Mouse (Mus musculus): ENCODE measurements around the gene Rbm18. TPM values are rescaled to one million over a fixed set of nuclear protein-coding genes. Genes with fewer than 3 reads are reported as not detected.
A peak's percentile ranks its signal among the peaks of the same experiment; 100 is the strongest.

Rbm18 gene
- polyA plus RNA-seq, 1 experiment from 2014 or later, result 62.0 TPM

GRCm38 (mm10) chr2:36089190-36089589 is 47.4 kb downstream of the Rbm18 start:
- 46% methylated on average over 3 of the region's 3 CpGs for WGBS
- peaks cover 65% of the 10 kb centered on the region for H3K27me3 ChIP-seq (ENCODE audit: control insufficient read depth, insufficient read depth, low read length)
- ATAC-seq (ENCODE audit: insufficient read depth, low FRiP score), result no peak

GRCm38 (mm10) chr2:36085041-36085440 is 51.5 kb downstream of the Rbm18 start:
- Histone ChIP-seq H3K9ac (ENCODE audit: low read length) (no peak overlapping the region), H3K4me2 (ENCODE audit: low read depth, low read length) (no peak overlapping the region), H3K27me3 (ENCODE audit: control insufficient read depth, insufficient read depth, low read length) (peaks cover 24% of the 10 kb centered on the region), H3K27ac (ENCODE audit: low read length) (no peak overlapping the region), H3K36me3 (ENCODE audit: control insufficient read depth, insufficient read depth, low read length) (no peaks in the 10 kb centered on the region), H3K4me3 (replicated peaks; ENCODE audit: low read length) (no peak overlapping the region), H3K9me3 (replicated peaks; ENCODE audit: control insufficient read depth, low read length) (no peaks in the 10 kb centered on the region), H3K4me1 (ENCODE audit: control insufficient read depth, insufficient read depth, low read length) (no peaks in the 10 kb centered on the region)
- WGBS, result 89% methylated on average over 1 of the region's 1 CpGs
- no peak for ATAC-seq (ENCODE audit: insufficient read depth, low FRiP score)

More at GRCm38 (mm10) chr2:36089190-36089589, 47.4 kb downstream of the Rbm18 start:
- peaks cover 7% of the 10 kb centered on the region; the same call in 1 of the 2 replicates for H3K4me1 ChIP-seq (ENCODE audit: control insufficient read depth, insufficient read depth, low read length)
- H3K9me3 ChIP-seq (replicated peaks; ENCODE audit: control insufficient read depth, low read length), result no peaks in the 10 kb centered on the region
- H3K4me2 ChIP-seq (ENCODE audit: low read depth, low read length), result no peak overlapping the region
- no peaks in the 10 kb centered on the region for H3K36me3 ChIP-seq (ENCODE audit: control insufficient read depth, insufficient read depth, low read length)
- H3K27ac ChIP-seq (ENCODE audit: low read length), result no peak overlapping the region
- H3K9ac ChIP-seq (ENCODE audit: low read length), result no peak overlapping the region
- no peak overlapping the region for H3K4me3 ChIP-seq (replicated peaks; ENCODE audit: low read length)

DNA sequence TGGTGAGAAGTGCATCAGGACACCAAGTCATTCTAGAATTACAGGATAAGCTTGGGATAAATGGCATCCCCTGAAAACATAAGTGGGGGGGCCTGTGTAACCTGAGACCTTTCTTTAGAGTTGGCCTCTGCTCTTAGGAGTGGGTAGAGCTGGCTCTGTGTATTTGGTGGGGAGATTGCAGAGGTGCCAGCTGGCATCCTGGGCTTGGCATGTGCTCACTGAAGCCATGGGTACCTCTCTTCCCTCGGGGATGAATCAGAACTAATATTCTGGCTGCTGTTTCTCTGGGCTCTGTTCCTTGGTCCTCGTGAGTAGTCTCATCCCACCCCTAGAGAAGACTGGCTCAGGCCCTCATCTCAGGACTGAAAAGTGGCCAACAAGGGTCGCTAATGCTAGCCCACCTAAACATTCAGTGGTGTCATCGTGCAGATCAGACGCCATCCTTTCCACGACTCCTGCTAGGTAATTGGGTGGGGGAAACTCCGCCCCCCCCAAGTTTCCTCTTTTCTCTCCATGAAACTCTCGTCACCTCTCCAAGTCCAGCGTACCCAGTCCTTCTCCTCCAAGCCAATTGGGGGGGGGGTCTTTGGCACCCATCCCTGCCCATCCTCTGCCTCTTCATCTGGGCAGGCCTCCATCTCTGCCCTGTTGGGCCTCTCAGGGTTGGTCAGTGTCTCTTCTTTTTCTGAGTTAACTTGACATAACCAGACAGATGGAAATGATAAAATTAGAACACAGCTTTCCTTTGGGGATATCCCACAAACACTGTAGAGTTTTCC is 53.6 kb downstream of the Rbm18 start:
- H3K9ac ChIP-seq (ENCODE audit: low read length), result no peak overlapping the region
- 80% methylated on average over 9 of the region's 9 CpGs for WGBS
- no peak overlapping the region for H3K27ac ChIP-seq (ENCODE audit: low read length)
- no peak overlapping the region for H3K4me2 ChIP-seq (ENCODE audit: low read depth, low read length)
- no peaks in the 10 kb centered on the region for H3K9me3 ChIP-seq (replicated peaks; ENCODE audit: control insufficient read depth, low read length)
- no peaks in the 10 kb centered on the region for H3K4me1 ChIP-seq (ENCODE audit: control insufficient read depth, insufficient read depth, low read length)
- H3K36me3 ChIP-seq (ENCODE audit: control insufficient read depth, insufficient read depth, low read length), result no peaks in the 10 kb centered on the region
- H3K4me3 ChIP-seq (replicated peaks; ENCODE audit: low read length), result no peak overlapping the region
- no peak for ATAC-seq (ENCODE audit: insufficient read depth, low FRiP score)
- H3K27me3 ChIP-seq (ENCODE audit: control insufficient read depth, insufficient read depth, low read length), result peaks cover 8% of the 10 kb centered on the region

DNA sequence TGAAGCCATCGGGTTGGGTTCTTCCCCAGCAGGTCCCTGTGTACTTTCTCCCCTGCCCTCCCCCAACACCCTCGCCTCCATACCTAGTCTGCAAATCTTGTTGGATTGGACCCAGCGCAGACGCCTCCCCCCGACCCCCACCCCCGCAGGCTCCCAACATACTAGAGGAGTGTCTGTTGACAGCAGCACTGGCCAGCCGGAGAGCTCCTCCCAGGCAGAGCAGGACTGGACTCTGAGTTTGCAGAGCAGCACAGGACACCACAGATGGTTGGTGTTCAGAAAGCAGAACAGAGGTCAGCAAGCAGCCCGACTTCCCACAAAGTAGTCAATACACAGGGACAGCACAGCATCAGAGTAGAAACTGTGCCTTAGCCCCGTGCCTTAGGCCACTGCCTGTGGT is 55.1 kb downstream of the Rbm18 start:
- H3K9ac ChIP-seq (ENCODE audit: low read length), result no peak overlapping the region
- H3K27me3 ChIP-seq (ENCODE audit: control insufficient read depth, insufficient read depth, low read length), result no peaks in the 10 kb centered on the region
- H3K27ac ChIP-seq (ENCODE audit: low read length), result no peak overlapping the region
- no peaks in the 10 kb centered on the region for H3K36me3 ChIP-seq (ENCODE audit: control insufficient read depth, insufficient read depth, low read length)
- peaks cover 7% of the 10 kb centered on the region for H3K4me1 ChIP-seq (ENCODE audit: control insufficient read depth, insufficient read depth, low read length)
- H3K4me3 ChIP-seq (replicated peaks; ENCODE audit: low read length), result no peak overlapping the region
- peak; percentile 62; the same call in 1 of the 2 replicates for ATAC-seq (ENCODE audit: insufficient read depth, low FRiP score)
- 12% methylated on average over 9 of the region's 9 CpGs for WGBS
- no peaks in the 10 kb centered on the region for H3K9me3 ChIP-seq (replicated peaks; ENCODE audit: control insufficient read depth, low read length)
- no peak overlapping the region for H3K4me2 ChIP-seq (ENCODE audit: low read depth, low read length)

DNA sequence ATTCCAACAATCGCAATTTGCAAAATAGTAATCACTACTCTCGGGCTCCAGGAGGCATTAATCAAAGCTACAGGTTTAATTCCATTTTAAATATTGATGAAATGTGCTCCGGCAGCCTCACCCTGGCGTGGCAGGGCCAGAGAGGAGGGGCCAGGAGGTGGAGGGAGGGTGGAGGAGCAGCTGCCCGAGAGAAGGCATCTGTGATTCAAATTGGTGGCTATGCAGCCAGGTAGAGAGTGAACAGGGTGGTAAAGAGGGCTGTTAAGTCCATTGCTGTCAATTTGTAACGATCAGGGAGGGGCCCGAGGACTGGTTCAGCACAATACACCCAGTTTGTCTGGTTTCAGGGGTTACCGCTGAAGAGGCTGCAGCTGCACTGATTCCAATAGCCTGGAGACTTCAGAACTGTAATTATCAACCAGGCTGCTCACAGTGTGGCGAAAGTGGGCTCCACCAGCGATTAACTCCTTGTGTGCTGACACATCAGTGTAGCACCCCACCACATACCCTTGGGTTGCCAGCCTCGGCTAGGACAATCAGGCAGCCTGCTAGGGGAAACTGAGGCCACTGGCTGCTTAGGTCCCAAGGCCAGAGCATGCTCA is 59.3 kb downstream of the Rbm18 start:
- ATAC-seq (ENCODE audit: insufficient read depth, low FRiP score), result no peak
- peaks cover 7% of the 10 kb centered on the region for H3K4me1 ChIP-seq (ENCODE audit: control insufficient read depth, insufficient read depth, low read length)
- H3K4me2 ChIP-seq (ENCODE audit: low read depth, low read length), result 0 out of 2 replicates have a peak overlapping the region, but pooled peaks have one; percentile 5
- no peak overlapping the region for H3K9ac ChIP-seq (ENCODE audit: low read length)
- no peak overlapping the region for H3K4me3 ChIP-seq (replicated peaks; ENCODE audit: low read length)
- H3K27ac ChIP-seq (ENCODE audit: low read length), result no peak overlapping the region
- no peaks in the 10 kb centered on the region for H3K9me3 ChIP-seq (replicated peaks; ENCODE audit: control insufficient read depth, low read length)
- no peaks in the 10 kb centered on the region for H3K36me3 ChIP-seq (ENCODE audit: control insufficient read depth, insufficient read depth, low read length)
- no peaks in the 10 kb centered on the region for H3K27me3 ChIP-seq (ENCODE audit: control insufficient read depth, insufficient read depth, low read length)
- WGBS, result 13% methylated on average over 11 of the region's 11 CpGs

DNA sequence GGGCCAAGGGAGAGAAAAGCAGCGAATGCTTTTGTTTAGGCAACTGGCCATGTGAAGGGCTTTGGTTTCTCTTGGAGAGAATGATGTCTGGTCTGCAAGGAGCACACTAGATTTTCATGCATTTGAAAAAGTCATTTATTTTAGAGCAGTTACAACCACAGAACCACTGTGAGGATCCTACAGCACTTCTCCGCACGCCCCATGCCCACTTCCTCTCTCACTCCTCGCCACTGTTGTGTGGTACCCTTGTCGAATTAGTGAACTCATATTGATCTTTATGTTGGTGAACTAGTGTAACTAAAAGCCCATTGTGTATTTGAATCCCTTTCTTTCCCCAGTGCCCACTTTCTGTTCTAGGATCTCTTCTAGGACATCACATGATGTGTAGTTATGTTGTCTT is 61.4 kb downstream of the Rbm18 start:
- Histone ChIP-seq H3K4me1 (ENCODE audit: control insufficient read depth, insufficient read depth, low read length) (peaks cover 7% of the 10 kb centered on the region), H3K9ac (ENCODE audit: low read length) (no peak overlapping the region), H3K27me3 (ENCODE audit: control insufficient read depth, insufficient read depth, low read length) (no peaks in the 10 kb centered on the region), H3K27ac (ENCODE audit: low read length) (no peak overlapping the region), H3K4me2 (ENCODE audit: low read depth, low read length) (no peak overlapping the region), H3K36me3 (ENCODE audit: control insufficient read depth, insufficient read depth, low read length) (no peaks in the 10 kb centered on the region), H3K4me3 (replicated peaks; ENCODE audit: low read length) (no peak overlapping the region), H3K9me3 (replicated peaks; ENCODE audit: control insufficient read depth, low read length) (no peaks in the 10 kb centered on the region)
- ATAC-seq (ENCODE audit: insufficient read depth, low FRiP score), result no peak
- WGBS, result 85% methylated on average over 5 of the region's 5 CpGs

GRCm38 (mm10) chr2:36073781-36074180 is 62.8 kb downstream of the Rbm18 start:
- Histone ChIP-seq H3K9ac (ENCODE audit: low read length) (no peak overlapping the region), H3K4me1 (ENCODE audit: control insufficient read depth, insufficient read depth, low read length) (peaks cover 7% of the 10 kb centered on the region), H3K27ac (ENCODE audit: low read length) (no peak overlapping the region), H3K4me3 (replicated peaks; ENCODE audit: low read length) (no peak overlapping the region), H3K9me3 (replicated peaks; ENCODE audit: control insufficient read depth, low read length) (no peaks in the 10 kb centered on the region), H3K36me3 (ENCODE audit: control insufficient read depth, insufficient read depth, low read length) (no peaks in the 10 kb centered on the region), H3K27me3 (ENCODE audit: control insufficient read depth, insufficient read depth, low read length) (no peaks in the 10 kb centered on the region), H3K4me2 (ENCODE audit: low read depth, low read length) (no peak overlapping the region)
- ATAC-seq (ENCODE audit: insufficient read depth, low FRiP score), result no peak
- 66% methylated on average over 3 of the region's 3 CpGs for WGBS

- Histone ChIP-seq H3K4me2 (ENCODE audit: low read depth, low read length) (no peak overlapping the region), H3K4me1 (ENCODE audit: control insufficient read depth, insufficient read depth, low read length) (no peaks in the 10 kb centered on the region), H3K9me3 (replicated peaks; ENCODE audit: control insufficient read depth, low read length) (no peaks in the 10 kb centered on the region), H3K4me3 (replicated peaks; ENCODE audit: low read length) (no peak overlapping the region), H3K27ac (ENCODE audit: low read length) (no peak overlapping the region), H3K36me3 (ENCODE audit: control insufficient read depth, insufficient read depth, low read length) (no peaks in the 10 kb centered on the region), H3K9ac (ENCODE audit: low read length) (no peak overlapping the region), H3K27me3 (ENCODE audit: control insufficient read depth, insufficient read depth, low read length) (no peaks in the 10 kb centered on the region)
- ATAC-seq (ENCODE audit: insufficient read depth, low FRiP score), result no peak
- WGBS, result 68% methylated on average over 8 of the region's 8 CpGs
These were observed 64.8 kb downstream of the Rbm18 start for GRCm38 (mm10) chr2:36071660-36072305.

GRCm38 (mm10) chr2:36067132-36067531 is 69.4 kb downstream of the Rbm18 start:
- no peak for ATAC-seq (ENCODE audit: insufficient read depth, low FRiP score)
- Histone ChIP-seq H3K9me3 (replicated peaks; ENCODE audit: control insufficient read depth, low read length) (no peaks in the 10 kb centered on the region), H3K36me3 (ENCODE audit: control insufficient read depth, insufficient read depth, low read length) (no peaks in the 10 kb centered on the region), H3K4me2 (ENCODE audit: low read depth, low read length) (no peak overlapping the region), H3K4me1 (ENCODE audit: control insufficient read depth, insufficient read depth, low read length) (no peaks in the 10 kb centered on the region), H3K27ac (ENCODE audit: low read length) (no peak overlapping the region), H3K9ac (ENCODE audit: low read length) (no peak overlapping the region), H3K27me3 (ENCODE audit: control insufficient read depth, insufficient read depth, low read length) (no peaks in the 10 kb centered on the region), H3K4me3 (replicated peaks; ENCODE audit: low read length) (no peak overlapping the region)
- 52% methylated on average over 9 of the region's 9 CpGs for WGBS

All from stomach, embryonic 16.5 days (tissue).